Mouse (Mus musculus) neural tube, embryonic 10.5 days (tissue): Measurements from ENCODE around the gene Nenf.

ENCODE experiments used
- DNase-seq: peaks from one replicate; pipeline ENCODE4 v3.0.0-alpha.2; 2017; ENCODE audit warnings: low spot score; ENCODE audit errors: extremely low spot score

Gene Nenf

GRCm38 (mm10) chr1:191323381-191323780 lies 5.4 kb upstream of the Nenf start:
- no peak for DNase-seq

- no peak for DNase-seq
Observed at GRCm38 (mm10) chr1:191318686-191319085, 692 bp upstream of the Nenf start.

GRCm38 (mm10) chr1:191316818-191317217 lies 1.2 kb downstream of the Nenf start:
- DNase-seq = no peak

- DNase-seq = no peak
Observed at GRCm38 (mm10) chr1:191313926-191314325, 4.1 kb downstream of the Nenf start.

- DNase-seq = no peak
Observed at GRCm38 (mm10) chr1:191313158-191313557, 4.8 kb downstream of the Nenf start.

- peak; percentile 88 for DNase-seq
Observed at GRCm38 (mm10) chr1:191312513-191312941, 5.5 kb downstream of the Nenf start.

- DNase-seq = no peak
Observed at GRCm38 (mm10) chr1:191311296-191311898, 6.6 kb downstream of the Nenf start.

- no peak for DNase-seq
Observed at GRCm38 (mm10) chr1:191307766-191308455, 10.1 kb downstream of the Nenf start.

GRCm38 (mm10) chr1:191306316-191306715 lies 11.7 kb downstream of the Nenf start:
- no peak for DNase-seq

GRCm38 (mm10) chr1:191305610-191306009 lies 12.4 kb downstream of the Nenf start:
- DNase-seq = no peak

GRCm38 (mm10) chr1:191304216-191304615 lies 13.8 kb downstream of the Nenf start:
- no peak for DNase-seq

GRCm38 (mm10) chr1:191303736-191304135 lies 14.3 kb downstream of the Nenf start:
- DNase-seq = no peak

GRCm38 (mm10) chr1:191301903-191302302 lies 16.1 kb downstream of the Nenf start:
- no peak for DNase-seq

- DNase-seq = no peak
Observed at GRCm38 (mm10) chr1:191299215-191299942, 18.6 kb downstream of the Nenf start.

GRCm38 (mm10) chr1:191298304-191298703 lies 19.7 kb downstream of the Nenf start:
- DNase-seq = no peak

GRCm38 (mm10) chr1:191296445-191296844 lies 21.5 kb downstream of the Nenf start:
- no peak for DNase-seq

- DNase-seq = no peak
Observed at GRCm38 (mm10) chr1:191295784-191296183, 22.2 kb downstream of the Nenf start.

- DNase-seq = no peak
Observed at GRCm38 (mm10) chr1:191293996-191294795, 23.8 kb downstream of the Nenf start.

- DNase-seq = no peak
Observed at GRCm38 (mm10) chr1:191293051-191293450, 24.9 kb downstream of the Nenf start.

GRCm38 (mm10) chr1:191292348-191292747 lies 25.6 kb downstream of the Nenf start:
- DNase-seq = no peak

- DNase-seq = peak; percentile 55
Observed at GRCm38 (mm10) chr1:191288762-191289161, 29.2 kb downstream of the Nenf start.

- DNase-seq = no peak
Observed at GRCm38 (mm10) chr1:191284502-191284901, 33.5 kb downstream of the Nenf start.
